Mouse (Mus musculus): ENCODE measurements at regions not wholly inside any gene's neighbourhood (a gene's known extent, or its start where the extent isn't known, plus 50 kb on each side); places are given as distances from the start of the nearest gene placed in this dataset.

DNA sequence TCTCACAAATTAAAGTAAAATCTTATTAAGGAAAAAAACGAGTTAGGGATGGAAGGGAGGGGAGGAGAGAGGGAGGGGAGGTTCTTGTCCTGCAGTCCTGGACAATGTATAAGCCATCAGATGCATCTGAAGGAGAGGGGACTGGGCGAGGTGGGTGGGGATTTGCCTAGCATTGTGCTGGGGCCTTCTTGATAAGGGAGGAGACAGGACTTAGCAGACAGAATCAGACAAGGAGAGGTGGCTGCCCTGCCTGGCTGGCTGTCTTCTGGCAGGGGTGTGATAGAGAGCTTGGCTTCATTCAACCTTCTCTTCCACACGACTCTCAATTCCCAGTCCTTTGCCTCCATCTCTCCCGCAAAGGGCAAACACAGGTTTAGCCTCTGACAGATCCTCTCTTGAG is 318.9 kb downstream of the Gm49356 start:
- DNase-seq (ENCODE audit: low read depth, low spot score): no peak

DNA sequence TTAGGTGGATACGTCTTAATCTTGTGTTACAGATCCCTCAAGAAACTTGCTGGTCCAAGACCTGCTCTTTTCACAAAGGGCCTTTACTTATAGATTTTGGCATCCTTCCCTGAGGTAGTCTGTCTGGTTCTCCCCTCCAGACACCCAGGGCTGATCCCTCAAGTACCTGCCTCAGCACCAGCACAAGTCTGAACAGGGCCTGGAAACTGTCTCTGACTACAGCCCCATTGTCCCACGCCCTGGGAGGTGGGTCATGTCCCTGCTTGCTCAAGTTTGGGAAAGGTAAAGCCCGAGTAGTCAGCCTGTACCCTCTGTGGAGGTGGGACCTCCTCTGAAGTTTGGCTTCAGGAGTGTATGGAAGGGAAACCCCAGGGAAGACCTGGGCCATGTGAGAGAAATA is 323.3 kb downstream of the Gm49356 start:
- no peak for DNase-seq (ENCODE audit: low read depth, low spot score)

DNA sequence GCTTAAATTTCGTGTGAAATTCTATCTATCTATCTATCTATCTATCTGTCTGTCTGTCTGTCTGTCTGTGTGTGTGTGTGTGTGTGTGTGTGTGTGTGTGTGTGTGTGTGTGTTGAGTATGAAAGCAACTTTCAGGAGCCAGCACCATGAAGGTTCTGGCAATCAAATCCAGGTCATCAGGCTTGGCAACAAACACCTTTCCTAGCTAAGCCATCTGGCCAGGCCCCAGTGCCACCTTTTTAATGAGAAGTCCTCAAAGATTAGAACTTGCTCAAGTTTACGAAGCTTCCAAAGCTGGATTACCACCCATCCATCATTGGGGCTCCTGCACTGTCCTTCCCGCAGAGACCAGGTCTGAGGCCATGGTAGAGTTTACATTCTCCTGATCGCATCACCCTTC is 325.0 kb downstream of the Gm49356 start:
- DNase-seq (ENCODE audit: low read depth, low spot score): peak; percentile 88

DNA sequence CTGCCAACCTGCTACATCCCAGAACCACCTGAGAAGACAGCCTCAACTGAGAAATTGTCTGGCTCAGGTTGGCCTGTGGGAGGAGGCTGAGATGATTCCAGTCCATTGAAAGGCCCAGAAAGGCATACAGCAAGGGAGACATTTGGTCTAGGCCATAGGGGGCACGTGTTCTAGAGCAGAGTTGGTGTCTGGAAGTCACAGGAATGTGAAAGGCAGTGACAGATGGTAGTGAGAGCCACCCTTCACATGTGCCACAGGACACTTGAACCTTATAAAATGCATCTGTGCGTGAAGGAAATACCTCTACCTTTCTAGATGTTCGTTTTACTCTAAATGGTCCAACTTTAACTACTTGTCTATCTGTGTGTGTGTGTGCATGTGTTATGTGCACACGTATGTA is 326.1 kb downstream of the Gm49356 start:
- DNase-seq (ENCODE audit: low read depth, low spot score): peak; percentile 41

DNA sequence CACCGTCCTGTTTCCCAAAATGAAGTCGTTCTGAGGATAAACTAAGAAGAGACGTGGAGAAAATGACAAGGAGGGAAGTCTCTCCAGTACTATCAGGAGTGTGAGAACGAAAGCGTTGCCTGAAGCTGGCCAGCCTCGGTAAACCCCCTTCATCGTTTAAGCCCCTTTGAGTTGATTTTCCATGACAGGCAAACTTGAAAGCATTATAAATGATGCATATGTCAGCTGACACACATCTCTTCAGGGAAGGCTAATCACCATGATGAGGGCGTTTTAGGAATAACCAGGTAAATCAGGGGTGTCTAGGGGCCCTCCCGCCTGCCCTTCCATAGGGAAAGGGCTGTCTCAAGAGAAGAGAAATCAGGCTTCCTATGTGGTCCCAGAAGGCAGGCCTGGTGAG is 328.4 kb downstream of the Gm49356 start:
- no peak for DNase-seq (ENCODE audit: low read depth, low spot score)

DNA sequence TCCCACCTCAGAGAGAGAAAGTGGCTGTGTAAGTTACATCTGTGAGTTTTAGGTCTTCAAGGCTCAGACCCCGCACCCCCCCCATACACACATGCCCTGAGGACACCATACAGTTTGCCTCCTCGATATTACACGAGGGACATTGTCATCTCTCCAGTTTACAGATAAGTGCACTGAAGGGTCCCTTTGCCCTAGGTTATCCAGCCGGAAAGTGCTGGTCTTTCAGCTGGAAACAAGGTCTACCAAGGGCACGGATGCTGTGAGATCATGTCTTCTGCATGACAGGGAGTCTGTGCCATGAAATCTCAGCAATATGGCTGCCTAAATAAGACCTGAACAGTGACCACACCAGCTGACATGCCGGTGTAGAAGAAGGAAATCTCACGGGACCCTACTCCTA is 329.8 kb downstream of the Gm49356 start:
- no peak for DNase-seq (ENCODE audit: low read depth, low spot score)

DNA sequence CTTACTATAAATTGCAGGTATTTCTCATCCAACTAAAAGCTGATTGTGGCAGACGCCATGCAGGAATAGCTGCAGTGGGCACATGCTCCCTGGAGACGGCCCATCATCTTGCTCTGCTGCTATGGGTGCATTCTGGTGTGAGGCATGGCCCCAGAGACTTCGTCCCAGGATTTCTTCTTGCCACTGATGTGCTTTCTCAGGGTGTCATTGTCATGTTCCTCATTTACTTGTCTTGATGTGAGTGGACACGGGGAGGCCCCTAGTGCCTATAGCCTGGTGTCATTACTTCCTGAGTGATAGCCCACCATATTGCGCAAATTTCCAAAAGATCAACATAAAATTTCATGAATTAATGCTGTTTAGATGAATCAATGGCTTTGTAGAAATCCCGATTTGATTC is 336.5 kb downstream of the Gm49356 start:
- no peak for DNase-seq (ENCODE audit: low read depth, low spot score)

DNA sequence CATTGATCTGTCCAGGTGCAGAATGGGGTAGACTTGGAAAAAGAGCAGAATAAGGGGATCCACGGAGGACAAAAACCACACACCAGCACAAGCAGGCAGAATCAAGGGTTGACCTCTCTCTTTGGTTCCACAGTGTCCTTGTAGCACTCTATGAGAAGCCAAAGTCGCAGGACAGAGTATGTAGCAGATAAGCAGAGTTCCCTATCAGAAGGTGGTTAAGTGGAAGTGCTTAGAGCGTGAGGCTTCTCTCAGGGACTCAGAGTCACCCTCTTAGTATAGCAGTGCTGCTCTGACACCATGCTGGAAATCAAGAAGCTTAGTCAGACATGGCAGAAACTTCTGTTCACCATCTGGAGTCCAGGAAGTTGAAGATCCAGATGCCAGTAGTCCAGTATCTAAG is 338.2 kb downstream of the Gm49356 start:
- DNase-seq (ENCODE audit: low read depth, low spot score): no peak

DNA sequence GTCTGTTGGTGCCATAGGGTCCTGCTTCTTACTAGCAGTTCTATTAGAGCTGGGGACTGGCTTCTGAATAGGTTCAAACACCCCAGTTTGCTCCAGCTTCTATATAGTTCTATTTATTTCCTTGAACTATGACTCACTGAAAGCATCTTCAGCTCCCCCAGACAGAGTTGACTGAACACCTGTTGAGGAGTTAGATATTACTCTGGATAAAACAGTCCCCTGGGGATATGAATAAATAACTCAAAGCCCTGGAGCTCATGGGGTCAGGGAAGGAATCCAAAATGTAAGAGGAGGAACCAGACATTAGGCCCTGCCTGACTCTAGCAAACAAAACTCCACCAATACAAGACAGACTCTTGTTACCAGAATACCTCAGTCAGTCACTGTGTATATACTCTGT is 341.4 kb downstream of the Gm49356 start:
- no peak for DNase-seq (ENCODE audit: low read depth, low spot score)

DNA sequence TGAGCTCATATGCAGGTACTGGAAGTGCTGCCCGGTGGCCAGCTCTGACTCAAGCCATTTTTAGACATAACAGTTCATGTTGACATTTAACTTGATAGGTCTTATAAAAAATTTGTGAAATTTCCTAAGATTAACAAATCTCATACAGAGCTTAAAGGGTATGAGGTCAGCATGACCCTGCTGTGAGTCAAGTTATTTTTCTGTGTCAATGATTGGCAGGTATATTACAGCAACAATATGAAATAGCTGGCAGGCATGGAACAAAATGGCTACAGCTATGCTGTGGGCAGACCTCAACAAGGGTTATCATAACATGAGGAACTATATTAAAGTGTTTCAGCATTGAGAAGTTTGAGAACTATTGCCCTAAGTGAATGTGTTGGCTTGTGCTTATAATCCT is 342.6 kb downstream of the Gm49356 start:
- DNase-seq (ENCODE audit: low read depth, low spot score): no peak

DNA sequence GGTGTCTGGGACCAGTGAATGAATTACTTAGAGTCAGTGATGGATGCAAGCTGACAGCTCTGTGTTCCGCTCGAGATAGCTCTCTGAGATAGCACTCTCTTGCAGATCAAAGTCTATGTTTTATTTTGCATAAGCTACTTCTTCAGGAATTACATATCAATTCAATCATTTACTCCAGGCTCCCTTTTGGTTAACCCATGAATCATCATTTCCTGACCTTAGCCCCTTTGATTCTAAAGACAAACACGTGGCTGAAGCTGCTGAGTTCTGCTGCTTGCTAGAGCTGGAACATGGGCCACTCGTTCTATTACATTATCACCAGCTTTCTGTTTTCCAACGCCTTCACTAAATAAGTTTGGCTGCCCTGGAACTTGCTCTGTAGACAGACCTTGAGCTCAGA is 343.2 kb downstream of the Gm49356 start:
- DNase-seq (ENCODE audit: low read depth, low spot score): no peak

DNA sequence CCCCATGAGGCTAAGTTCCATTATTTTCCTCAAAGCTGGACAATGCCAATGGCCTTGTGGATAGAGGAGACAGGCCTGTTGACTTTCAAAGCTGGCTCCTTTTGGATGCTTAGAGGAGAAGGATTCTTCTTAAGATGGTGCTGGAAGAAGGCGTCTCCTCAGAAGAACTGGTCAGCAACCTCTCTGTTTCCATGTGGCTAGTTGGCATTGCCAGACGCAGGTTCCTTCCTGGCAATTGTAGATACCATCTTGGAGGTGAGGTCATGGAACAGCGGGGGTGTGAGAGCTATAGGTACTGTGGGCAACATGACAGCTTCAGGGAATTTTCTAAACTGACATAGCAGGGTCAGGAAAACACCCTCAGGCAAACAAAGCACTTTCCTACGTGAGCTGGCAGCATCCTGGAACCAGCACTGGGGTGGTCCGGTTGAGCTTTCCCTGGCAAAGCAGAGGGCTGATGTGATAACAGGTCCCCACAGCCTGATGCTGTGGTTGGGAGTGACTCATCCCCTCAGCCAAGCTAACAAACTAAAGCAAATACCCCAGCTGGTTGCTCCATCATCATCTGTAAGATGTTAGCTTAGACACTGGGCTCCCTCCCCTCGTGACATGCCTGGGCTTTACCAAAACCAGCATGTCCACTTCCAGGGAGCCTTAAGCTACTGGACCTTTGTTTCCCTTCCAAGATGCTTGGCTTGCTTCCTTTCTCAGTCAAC is 348.5 kb downstream of the Gm49356 start:
- DNase-seq (ENCODE audit: low read depth, low spot score): no peak

DNA sequence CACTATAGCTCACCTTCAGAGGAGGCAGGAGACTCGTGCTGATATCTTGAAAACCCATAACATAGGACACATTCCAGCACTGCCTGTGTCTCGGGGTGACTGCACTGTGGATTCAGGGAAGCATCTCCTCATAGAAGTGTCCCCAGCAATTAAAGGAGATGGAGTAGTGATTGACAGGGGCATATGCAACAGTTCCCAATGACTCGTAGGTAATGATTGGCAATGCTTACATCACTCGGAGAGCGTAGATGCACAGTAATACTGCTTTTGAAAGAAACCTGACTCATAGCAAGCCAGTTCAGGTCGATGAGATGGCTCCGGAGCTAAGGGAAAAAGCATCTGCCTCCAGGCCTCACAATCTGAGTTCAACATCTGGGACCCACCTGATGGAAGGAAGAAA is 352.7 kb downstream of the Gm49356 start:
- no peak for DNase-seq (ENCODE audit: low read depth, low spot score)

DNA sequence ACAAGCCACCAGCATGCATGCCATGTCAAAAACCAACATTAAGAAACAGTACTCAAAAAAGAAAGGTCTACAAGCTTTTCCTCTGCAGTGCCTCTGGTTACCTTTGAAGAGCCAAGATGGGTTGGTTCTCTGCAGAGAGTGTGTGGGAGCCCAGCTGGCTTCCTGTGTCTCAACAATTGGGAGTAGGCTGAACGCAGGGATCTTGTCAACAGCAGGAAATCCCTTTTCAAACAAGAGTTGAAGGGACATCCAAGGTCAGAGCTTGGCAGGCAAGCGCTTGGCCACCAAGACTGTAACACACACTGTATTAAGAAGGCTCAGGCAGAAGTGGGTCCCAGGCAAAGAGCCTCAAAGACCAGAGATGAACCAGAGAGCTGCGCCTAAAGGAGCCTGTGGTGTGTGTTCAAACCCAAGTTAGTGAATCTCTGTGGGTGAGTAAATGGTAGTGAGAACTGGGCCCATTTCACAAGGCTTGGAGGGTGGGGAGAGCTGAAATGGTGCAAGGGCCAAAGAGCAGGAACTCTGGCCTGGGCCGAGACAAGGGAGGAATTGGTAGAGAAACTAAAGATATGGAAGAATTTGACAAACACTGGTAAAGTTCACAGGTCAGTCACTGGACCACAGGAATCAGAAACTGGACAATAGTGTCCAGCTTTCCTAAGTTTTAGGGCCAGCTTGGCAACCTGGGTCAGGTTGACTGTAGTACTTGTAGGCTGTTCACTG is 357.0 kb downstream of the Gm49356 start:
- no peak for DNase-seq (ENCODE audit: low read depth, low spot score)

DNA sequence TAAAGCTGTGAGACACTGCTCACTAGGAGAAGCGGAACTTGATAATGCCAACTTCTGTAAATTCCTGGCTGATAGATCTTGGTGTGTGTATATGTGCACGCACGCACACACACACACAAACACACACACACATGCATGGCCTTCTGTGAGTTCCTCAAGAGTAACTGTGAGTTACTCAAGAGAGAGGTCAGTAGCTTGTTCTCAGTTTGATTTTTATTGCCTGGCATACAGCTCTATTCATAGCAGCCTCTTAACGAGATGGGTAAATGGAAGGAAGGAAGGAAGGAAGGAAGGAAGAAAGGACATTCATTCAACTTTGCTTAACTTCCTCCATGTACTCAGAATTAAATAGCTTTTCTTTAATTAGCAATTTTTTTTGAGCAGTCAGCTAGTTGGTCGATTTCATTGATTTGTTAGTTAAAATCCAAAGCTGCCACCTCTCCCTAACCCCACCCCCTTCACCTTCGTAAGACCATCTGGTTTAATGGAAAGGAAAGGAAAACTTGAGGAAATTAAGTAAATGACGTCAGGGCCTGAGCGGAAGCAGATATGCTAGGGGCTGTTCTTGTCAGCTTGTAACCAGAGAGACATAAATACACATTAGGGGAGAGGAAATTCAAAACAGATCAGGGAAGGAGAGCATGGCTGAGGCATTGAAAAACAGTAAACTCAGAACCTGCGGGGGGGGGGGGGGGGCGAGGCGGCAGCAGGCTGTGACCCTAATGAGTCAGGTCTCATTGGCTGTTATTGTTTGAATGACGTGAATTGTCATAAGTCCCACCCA is 359.6 kb downstream of the Gm49356 start:
- DNase-seq (ENCODE audit: low read depth, low spot score): no peak

DNA sequence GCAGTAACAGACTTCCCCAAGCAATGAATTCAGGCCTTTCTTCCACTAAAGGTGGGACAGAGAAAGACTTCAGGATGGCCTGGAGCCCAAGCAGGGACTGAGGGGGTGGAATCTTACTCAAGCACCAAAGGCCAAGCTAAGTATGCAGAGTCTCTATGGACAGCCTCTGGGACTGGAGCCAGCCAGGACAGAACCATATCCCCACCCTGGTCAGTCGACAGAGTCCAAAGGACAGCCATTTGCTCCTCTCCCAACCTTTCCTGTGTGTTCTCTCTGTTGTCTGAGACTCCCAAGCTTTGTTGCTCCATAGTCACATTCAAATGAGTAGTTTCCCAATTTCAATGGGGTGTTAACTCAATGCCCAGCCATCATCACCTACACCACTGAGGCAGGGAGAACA is 372.3 kb downstream of the Gm49356 start:
- DNase-seq (ENCODE audit: low read depth, low spot score): no peak

DNA sequence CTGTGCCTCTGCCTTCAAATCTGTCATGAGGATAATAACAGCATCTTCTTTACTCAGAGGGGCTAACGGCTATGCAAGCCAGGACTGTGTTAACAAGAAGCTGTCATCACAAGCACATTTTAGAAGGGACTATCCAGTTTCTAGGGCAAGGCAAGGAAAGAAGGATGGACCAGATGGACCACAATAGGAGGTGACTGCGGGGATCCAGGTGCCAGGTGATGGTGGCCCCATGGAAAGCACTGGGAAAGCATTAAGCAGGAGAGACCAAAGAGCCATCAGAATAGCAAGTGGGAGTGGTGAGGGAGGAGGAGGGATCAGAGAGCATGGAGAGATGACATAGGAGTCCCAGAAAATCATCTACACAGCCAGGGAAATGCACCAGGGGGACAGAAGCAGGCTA is 373.3 kb downstream of the Gm49356 start:
- DNase-seq (ENCODE audit: low read depth, low spot score): peak; percentile 17

DNA sequence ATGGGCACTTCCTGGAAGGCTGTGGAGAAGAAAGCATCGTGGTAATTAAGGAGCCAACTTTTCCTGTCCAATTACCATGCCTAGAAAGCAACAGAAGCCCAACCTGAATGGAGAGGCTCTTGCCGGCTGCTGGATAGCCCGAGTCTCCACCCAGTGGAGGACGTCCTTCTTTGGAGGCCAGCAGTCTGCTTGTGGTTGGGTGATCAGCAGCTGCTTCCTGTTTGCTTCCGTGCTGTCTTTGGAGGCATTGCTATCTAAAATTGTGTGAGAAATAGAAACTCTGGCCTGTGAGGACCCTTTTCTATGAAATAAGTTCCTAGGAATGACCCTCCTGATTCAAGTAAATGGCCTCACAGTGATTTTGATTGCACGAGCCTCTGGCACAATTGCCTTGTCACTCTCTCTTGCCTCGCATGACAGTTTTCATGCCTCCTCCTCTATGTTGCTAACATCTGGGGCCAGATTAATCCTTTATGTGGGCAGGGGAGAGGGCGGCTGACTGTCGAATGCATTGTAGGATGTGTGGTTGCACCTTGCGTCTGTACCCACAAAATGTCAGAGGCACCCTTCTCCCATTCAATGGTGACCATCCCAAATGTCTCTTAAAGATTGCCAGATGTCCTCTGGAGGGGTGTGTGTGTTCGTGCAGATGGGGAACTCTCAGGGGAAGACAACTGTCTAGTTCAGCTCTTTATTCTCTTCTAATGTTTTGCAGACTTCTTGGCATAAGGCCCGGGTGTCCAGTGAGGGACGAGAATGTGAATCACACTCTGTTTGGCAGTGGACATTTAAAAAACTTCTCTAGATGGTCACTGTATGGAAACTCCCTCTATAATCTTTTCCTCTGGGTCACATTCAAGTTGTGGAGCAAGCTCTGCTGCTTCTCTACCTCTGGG is 374.6 kb downstream of the Gm49356 start:
- DNase-seq (ENCODE audit: low read depth, low spot score): peak; percentile 36
